Mouse (Mus musculus) thymus, adult 2 months (tissue): ENCODE measurements at regions not wholly inside any gene's neighbourhood (a gene's known extent, or its start where the extent isn't known, plus 50 kb on each side); places are given as distances from the start of the nearest gene placed in this dataset.

Experiments used
- CTCF ChIP-seq: fragments of 200-500 bp; IDR thresholded peaks from 2 replicates; pipeline ENCODE4 v1.5.1; 2012; ENCODE audit warnings: mild to moderate bottlenecking, control low read depth, low read length, moderate library complexity, borderline replicate concordance; ENCODE audit not compliant: control insufficient read depth, poor library complexity, insufficient read depth; ENCODE audit errors: extremely low read depth
- POLR2A ChIP-seq: fragments of 200-500 bp; IDR thresholded peaks from 2 replicates; pipeline ENCODE4 v1.6.1; 2012; ENCODE audit warnings: mild to moderate bottlenecking, low read length, control low read depth, moderate library complexity; ENCODE audit not compliant: control insufficient read depth, poor library complexity, insufficient read depth; ENCODE audit errors: extremely low read depth

GRCm38 (mm10) chr13:84760978-84761377 is 428.2 kb upstream of the Ccnh start:
- no peak for TF ChIP-seq CTCF
- TF ChIP-seq POLR2A = no peak
